Mouse (Mus musculus): ENCODE results near the gene Upk3b.

Upk3b gene

GRCm38 (mm10) chr5:136075076-136075475, 36.8 kb downstream of the Upk3b start:
- DNase-seq (ENCODE audit: low spot score in 2 of 2): no peak

- no peak for DNase-seq (ENCODE audit: low spot score in 2 of 2)
These were observed 38.0 kb downstream of the Upk3b start for GRCm38 (mm10) chr5:136076284-136076683.

- no peak for DNase-seq (ENCODE audit: low spot score in 2 of 2)
These were observed 38.8 kb downstream of the Upk3b start for GRCm38 (mm10) chr5:136077001-136077550.

GRCm38 (mm10) chr5:136078136-136078535, 39.8 kb downstream of the Upk3b start:
- DNase-seq (ENCODE audit: low spot score in 2 of 2): no peak

- DNase-seq (ENCODE audit: low spot score in 2 of 2): no peak
These were observed 44.0 kb downstream of the Upk3b start for GRCm38 (mm10) chr5:136082345-136082744.

- DNase-seq (ENCODE audit: low spot score in 2 of 2): peak; percentile 93 to 95
These were observed 45.4 kb downstream of the Upk3b start, which contains the start of gene Rasa4 for GRCm38 (mm10) chr5:136083669-136084107. TSS of gene Rasa4 (plus strand) at chr5:136083916.

GRCm38 (mm10) chr5:136084144-136084881, 46.0 kb downstream of the Upk3b start:
- DNase-seq (ENCODE audit: low spot score in 2 of 2): peak in 1 of 2 experiments; percentile 31

GRCm38 (mm10) chr5:136084891-136085651, 46.8 kb downstream of the Upk3b start:
- peak; percentile 38 to 49 for DNase-seq (ENCODE audit: low spot score in 2 of 2)

GRCm38 (mm10) chr5:136086290-136086689, 48.0 kb downstream of the Upk3b start:
- no peak for DNase-seq (ENCODE audit: low spot score in 2 of 2)

GRCm38 (mm10) chr5:136088821-136089575, 50.7 kb downstream of the Upk3b start:
- no peak for DNase-seq (ENCODE audit: low spot score in 2 of 2)

- DNase-seq (ENCODE audit: low spot score in 2 of 2): peak; percentile 59 to 63
These were observed 53.6 kb downstream of the Upk3b start for GRCm38 (mm10) chr5:136091927-136092326.

- DNase-seq (ENCODE audit: low spot score in 2 of 2): no peak
These were observed 56.1 kb downstream of the Upk3b start for GRCm38 (mm10) chr5:136094249-136095010.

- no peak for DNase-seq (ENCODE audit: low spot score in 2 of 2)
These were observed 56.8 kb downstream of the Upk3b start for GRCm38 (mm10) chr5:136095089-136095488.

Measured in thymus, postnatal 10 days (tissue).